Mouse (Mus musculus): ENCODE measurements around the gene Sbpl.
"Not testable (repeated sequence)": the region's sequence is repeated elsewhere in the genome, so short reads cannot be mapped to it uniquely, and the experiment has no call there.

The Sbpl gene

GRCm38 (mm10) chr17:23961573-23962122, 6.6 kb upstream of the Sbpl start:
- in situ Hi-C loops (cut with MboI, MseI): loop anchor here (25.0 kb wide), 1 partner anchor 99 kb away; the partner anchor contains the start of gene Prss21

DNA sequence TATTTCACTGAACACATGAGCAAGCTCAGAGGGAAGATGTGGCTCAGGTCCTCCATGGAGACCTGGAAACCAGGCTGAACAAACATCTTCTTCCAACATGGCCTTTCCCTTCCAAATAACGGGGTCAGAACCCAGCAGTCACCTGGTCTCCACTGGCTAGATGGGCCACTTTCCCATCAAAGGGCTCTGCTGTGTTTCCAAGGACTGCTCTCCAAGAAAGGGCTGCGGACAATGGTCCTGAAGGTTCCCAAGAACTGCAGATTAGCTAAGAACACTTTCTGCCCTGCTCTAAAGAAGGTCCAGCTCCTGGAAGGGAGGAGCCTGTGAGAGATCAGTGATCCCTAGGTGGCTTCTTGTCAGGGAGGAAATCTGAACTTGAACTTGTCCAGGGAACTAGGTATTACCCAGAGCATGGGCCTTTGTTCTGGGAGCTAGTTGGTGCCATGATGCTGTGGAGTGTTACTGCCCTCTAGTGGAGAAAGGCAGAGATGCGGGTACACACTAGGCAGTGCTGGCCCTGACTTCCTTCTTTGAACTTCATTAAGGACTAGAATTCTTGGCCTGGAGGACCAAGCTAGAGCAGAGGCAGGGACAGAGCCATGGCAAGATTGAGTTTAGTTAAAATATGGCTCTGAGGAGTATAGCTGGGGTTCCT, 5.1 kb upstream of the Sbpl start:
- in situ Hi-C loops (cut with MboI, MseI): loop anchor here (25.0 kb wide), 1 partner anchor 98 kb away; the partner anchor contains the start of gene Prss21

DNA sequence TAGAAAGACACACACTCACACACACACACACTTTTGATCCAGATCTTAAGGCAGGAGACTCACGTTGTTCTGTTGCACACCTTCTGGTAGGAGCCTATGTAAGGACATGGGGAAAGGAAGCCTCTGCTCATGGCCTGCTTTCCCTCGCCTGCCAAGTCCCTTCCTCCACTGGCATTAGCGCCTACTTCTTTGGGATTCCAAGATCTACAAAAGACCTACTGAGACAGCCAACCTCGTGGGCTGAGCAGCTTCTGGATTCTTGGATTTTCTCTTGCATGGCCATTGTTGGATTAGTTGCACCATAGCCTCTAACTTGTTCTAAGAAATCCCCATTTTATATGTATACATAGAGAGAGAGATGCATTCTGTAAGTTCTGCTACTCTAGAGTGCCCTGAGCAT, 4.2 kb downstream of the Sbpl start:
- in situ Hi-C loops (cut with MboI, MseI): loop anchor here (25.0 kb wide), 1 partner anchor 89 kb away; the partner anchor contains the start of gene Prss21

DNA sequence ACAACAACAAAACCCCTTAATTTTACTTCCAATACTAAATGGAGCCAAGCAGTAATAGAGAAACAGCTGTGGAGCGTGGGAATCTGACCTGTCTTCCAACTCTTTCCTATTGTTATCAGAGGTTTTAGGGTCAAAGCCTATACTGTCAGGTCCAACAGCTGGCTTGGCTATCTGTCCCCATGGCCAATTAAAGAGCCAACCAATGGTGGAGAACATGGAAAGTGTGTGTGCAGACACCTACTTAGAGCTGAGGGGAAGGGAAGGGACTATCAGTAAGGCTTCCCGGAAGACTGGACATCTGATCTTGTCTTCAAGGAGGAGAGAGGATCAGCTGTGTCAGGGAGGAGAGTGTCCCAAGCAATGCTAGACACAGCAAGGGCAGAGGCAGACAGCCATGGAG, 6.0 kb downstream of the Sbpl start:
- in situ Hi-C loops (cut with MboI, MseI): no loop called here

- in situ Hi-C loops (cut with MboI, MseI): not testable (repeated sequence)
Measured at GRCm38 (mm10) chr17:23947486-23947885, 7.6 kb downstream of the Sbpl start.

GRCm38 (mm10) chr17:23941372-23941771, 13.7 kb downstream of the Sbpl start, which contains the start of gene Sbp:
Gene Sbp (plus strand): TSS chr17:23941672.
- in situ Hi-C loops (cut with MboI, MseI): no loop called here

GRCm38 (mm10) chr17:23931157-23931556, 23.9 kb downstream of the Sbpl start:
- in situ Hi-C loops (cut with MboI, MseI): no loop called here

GRCm38 (mm10) chr17:23925090-23925493, 30.0 kb downstream of the Sbpl start:
- in situ Hi-C loops (cut with MboI, MseI): no loop called here

- in situ Hi-C loops (cut with MboI, MseI): no loop called here
Measured at GRCm38 (mm10) chr17:23924531-23925007, 30.5 kb downstream of the Sbpl start.

DNA sequence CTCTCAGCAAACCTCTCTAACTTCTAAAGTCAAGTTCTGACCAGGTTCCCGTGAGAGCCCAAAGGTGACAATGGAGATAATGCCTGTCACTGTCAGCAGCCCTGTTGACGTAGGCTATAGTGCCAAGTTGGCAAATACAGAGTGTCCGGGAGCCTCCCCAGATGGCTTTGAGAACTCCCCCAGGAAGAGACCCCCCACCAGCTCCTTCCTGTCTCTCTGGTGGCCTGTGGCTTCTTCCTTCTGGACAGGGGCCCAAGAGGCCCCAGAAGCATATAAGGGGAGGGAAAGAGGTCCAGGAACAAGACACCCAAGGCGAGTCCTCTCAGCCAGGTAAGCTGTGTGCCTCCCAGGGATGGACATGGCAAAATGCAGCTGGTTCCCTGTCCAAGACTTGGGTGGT, 37.9 kb downstream of the Sbpl start, which contains the start of gene Dcpp3:
Gene Dcpp3 (plus strand): TSS at position 301 of the 400 bp plus-strand sequence.
- in situ Hi-C loops (cut with MboI, MseI): not testable (repeated sequence)
